Mouse (Mus musculus): ENCODE results near the gene Slc13a3.

Slc13a3 gene

GRCm38 (mm10) chr2:165367047-165367520, 105.9 kb downstream of the Slc13a3 start:
- in situ Hi-C loops (cut with MboI, MseI) = no loop called here

DNA sequence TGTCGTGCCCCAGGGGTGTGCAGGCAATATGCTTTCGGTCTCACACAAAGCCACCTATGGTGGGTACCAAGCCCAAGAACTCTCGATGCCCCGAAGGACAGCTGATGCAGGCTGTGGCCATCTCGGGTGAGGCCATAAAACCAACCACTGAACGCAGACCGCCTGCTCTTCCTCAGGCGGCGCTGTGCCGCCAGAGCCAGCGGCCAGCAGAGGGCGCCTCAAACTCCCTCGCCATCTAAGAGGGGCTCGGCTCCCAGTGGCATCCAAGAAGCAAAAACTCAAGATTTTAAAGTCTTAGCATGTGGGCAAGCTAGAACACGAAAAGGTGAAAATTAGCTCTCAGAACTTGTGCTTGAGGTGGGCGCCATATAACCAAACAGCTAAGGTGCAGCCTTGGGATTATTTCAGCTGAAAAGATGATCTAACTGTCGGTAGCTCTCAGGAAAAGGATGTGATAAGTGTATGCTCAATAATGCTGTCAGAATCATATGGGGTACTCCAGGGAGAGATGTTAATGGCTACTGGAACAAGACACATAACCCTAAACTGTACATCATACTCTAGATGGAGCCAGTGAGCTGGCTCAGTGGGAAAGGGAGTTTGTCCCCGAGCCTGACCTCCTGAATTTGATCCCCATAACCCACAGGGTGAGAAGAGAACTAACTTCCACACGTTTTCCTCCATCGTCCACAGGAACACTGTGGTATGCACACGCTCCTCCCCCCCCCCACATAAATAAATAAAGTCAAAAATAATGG, 108.5 kb downstream of the Slc13a3 start:
- in situ Hi-C loops (cut with MboI, MseI) = loop anchor here (5.0 kb wide), 2 partner anchors 123 to 287 kb away; no protein-coding TSS in a partner anchor

- in situ Hi-C loops (cut with MboI, MseI) = loop anchor here (5.0 kb wide), 2 partner anchors 124 to 286 kb away; no protein-coding TSS in a partner anchor
Measured at GRCm38 (mm10) chr2:165363282-165363681, 109.7 kb downstream of the Slc13a3 start.

GRCm38 (mm10) chr2:165360861-165361260, 112.2 kb downstream of the Slc13a3 start:
- in situ Hi-C loops (cut with MboI, MseI) = loop anchor here (5.0 kb wide), 2 partner anchors 126 to 284 kb away; no protein-coding TSS in a partner anchor
